Mouse (Mus musculus) ES-E14 (cell line): ENCODE data around the gene Olfr12. TPM values are rescaled to one million over a fixed set of nuclear protein-coding genes. Genes with fewer than 3 reads are reported as not detected.

Experiments
- DNase-seq: peaks from one replicate; pipeline ENCODE4 v3.0.0-alpha.2; 2013; ENCODE audit warnings: low read depth, low spot score
- H3K27ac ChIP-seq: 2 replicates; pipeline ENCODE4 v1.5.1; 2012; ENCODE audit warnings: low read depth, mild to moderate bottlenecking, low read length, moderate library complexity, mixed read lengths; ENCODE audit not compliant: poor library complexity, insufficient read depth, severe bottlenecking
- H3K36me3 ChIP-seq: 2 replicates; pipeline ENCODE4 v1.6.1; 2012; ENCODE audit warnings: mild to moderate bottlenecking, low read length, moderate library complexity, mixed read lengths; ENCODE audit not compliant: control insufficient read depth, poor library complexity, insufficient read depth, severe bottlenecking
- H3K4me1 ChIP-seq, 2 experiments: fragments of 150-350 bp in 1 of 2; sonication (generic) in 1 of 2; 2 replicates each; pipeline ENCODE4 v1.6.1; 2012; ENCODE audit warnings: low read length in 2 of 2, mild to moderate bottlenecking in 1 of 2, mixed read lengths in 1 of 2; ENCODE audit not compliant: control insufficient read depth in 2 of 2, insufficient read depth in 2 of 2, poor library complexity in 1 of 2
- H3K4me3 ChIP-seq, 2 experiments: fragments of 150-350 bp in 1 of 2; sonication (generic) in 1 of 2; 2 replicates each; pipeline ENCODE4 v1.5.1; 2012; ENCODE audit warnings: low read length in 2 of 2, low read depth in 1 of 2, mild to moderate bottlenecking in 1 of 2, mixed read lengths in 1 of 2; ENCODE audit not compliant: insufficient read depth in 1 of 2, poor library complexity in 1 of 2, severe bottlenecking in 1 of 2
- H3K9ac ChIP-seq: 2 replicates; pipeline ENCODE4 v1.6.1; 2012; ENCODE audit warnings: low read depth, mild to moderate bottlenecking, low read length, mixed read lengths; ENCODE audit not compliant: poor library complexity, insufficient read depth, severe bottlenecking
- H3K9me3 ChIP-seq: fragments of 150-350 bp; sonication (generic); 2 replicates; pipeline ENCODE4 v1.6.1; 2012; ENCODE audit warnings: low read depth, mild to moderate bottlenecking, low read length; ENCODE audit not compliant: control insufficient read depth, insufficient read depth
- CHD2 ChIP-seq: IDR thresholded peaks from 2 replicates; pipeline ENCODE4 v1.6.1; 2014; ENCODE audit warnings: mild to moderate bottlenecking, low read depth, low read length, inconsistent platforms
- HCFC1 ChIP-seq: IDR thresholded peaks from 2 replicates; pipeline ENCODE4 v1.6.1; 2012; ENCODE audit warnings: low read length, inconsistent platforms, borderline replicate concordance; ENCODE audit not compliant: insufficient read depth
- MAFK ChIP-seq: IDR thresholded peaks from 2 replicates; pipeline ENCODE4 v1.6.1; 2014; ENCODE audit warnings: mild to moderate bottlenecking, low read depth, low read length, inconsistent platforms; ENCODE audit not compliant: insufficient read depth
- ZC3H11A ChIP-seq: IDR thresholded peaks from 2 replicates; pipeline ENCODE4 v1.6.1; 2012; ENCODE audit warnings: low read depth, mild to moderate bottlenecking, inconsistent platforms, low read length, borderline replicate concordance
- ZNF384 ChIP-seq: IDR thresholded peaks from 2 replicates; pipeline ENCODE4 v1.6.1; 2012; ENCODE audit warnings: low read depth, low read length, inconsistent platforms
- in situ Hi-C, 2 experiments: fragments of 600-800 bp; cut with MboI; formaldehyde crosslinking; loops; one replicate each; pipeline ENCODE4 v1.15.1; 2025; ENCODE audit warnings: low sequenced_read_pairs in 2 of 2, inconsistent platforms in 1 of 2; ENCODE audit not compliant: unreplicated experiment in 2 of 2
- total RNA-seq: library from RNA; depleted of rRNA; stranded (reverse); fragments of 300-350 nt; gene quantifications from 2 replicates; pipeline ENCODE4 v1.2.3, GENCODE M21; 2012

The Olfr12 gene
- total RNA-seq, 1 experiment: 0.22 TPM

DNA sequence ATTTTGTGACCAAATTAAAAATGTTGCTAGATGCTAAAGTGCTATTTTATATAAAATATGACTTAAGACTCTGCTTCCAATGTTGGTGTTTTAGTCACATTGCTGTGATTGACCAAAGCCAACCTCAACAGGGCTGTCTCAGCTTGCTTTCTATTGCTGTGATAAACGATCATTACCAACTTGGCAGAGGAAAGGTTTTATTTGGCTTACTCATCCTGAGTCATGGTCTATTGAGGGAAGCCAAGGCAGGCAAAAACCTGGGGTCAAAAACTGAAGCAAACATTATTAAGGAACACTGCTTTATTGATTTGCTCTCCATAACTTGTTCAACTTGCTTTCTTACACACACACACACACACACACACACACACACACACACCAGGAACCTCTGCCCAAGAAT lies 1.5 kb upstream of the Olfr12 start:
- H3K4me1 ChIP-seq: no peaks in the 10 kb centered on the region
- H3K27ac ChIP-seq: no peak overlapping the region
- no peak overlapping the region for H3K9ac ChIP-seq
- no peak for DNase-seq
- TF ChIP-seq ZNF384: no peak
- no peak for TF ChIP-seq HCFC1
- TF ChIP-seq MAFK: no peak
- TF ChIP-seq ZC3H11A: no peak
- no peak for TF ChIP-seq CHD2
- in situ Hi-C loops: no loop called here
- no peaks in the 10 kb centered on the region for H3K9me3 ChIP-seq
- H3K36me3 ChIP-seq: no peaks in the 10 kb centered on the region
- no peak overlapping the region for H3K4me3 ChIP-seq

DNA sequence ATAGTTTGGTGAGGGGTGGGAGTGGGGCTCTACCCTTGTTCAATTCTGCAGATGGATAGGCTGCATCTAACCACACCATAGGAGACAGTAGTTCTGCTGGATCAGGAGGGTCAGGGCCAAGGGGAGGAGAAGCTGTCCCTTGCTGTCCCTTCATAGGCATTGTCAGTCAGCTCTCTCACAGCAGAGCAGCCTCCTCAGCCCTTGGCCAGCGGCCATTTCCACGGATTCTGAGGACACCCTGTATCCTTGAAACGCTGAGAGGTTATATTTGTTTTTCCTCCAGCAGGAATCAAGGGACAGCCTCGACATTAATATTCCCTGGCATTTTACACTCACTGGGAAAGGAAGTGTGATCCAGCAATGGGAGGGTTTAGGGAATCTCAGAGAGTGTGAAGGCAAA lies 772 bp downstream of the Olfr12 start:
- Histone ChIP-seq H3K4me1 (no peaks in the 10 kb centered on the region), H3K27ac (no peak overlapping the region), H3K9ac (no peak overlapping the region), H3K36me3 (no peaks in the 10 kb centered on the region), H3K4me3 (no peak overlapping the region), H3K9me3 (no peaks in the 10 kb centered on the region)
- no peak for TF ChIP-seq CHD2
- no peak for TF ChIP-seq HCFC1
- TF ChIP-seq ZC3H11A: no peak
- no peak for TF ChIP-seq MAFK
- no peak for TF ChIP-seq ZNF384
- in situ Hi-C loops: no loop called here
- no peak for DNase-seq

DNA sequence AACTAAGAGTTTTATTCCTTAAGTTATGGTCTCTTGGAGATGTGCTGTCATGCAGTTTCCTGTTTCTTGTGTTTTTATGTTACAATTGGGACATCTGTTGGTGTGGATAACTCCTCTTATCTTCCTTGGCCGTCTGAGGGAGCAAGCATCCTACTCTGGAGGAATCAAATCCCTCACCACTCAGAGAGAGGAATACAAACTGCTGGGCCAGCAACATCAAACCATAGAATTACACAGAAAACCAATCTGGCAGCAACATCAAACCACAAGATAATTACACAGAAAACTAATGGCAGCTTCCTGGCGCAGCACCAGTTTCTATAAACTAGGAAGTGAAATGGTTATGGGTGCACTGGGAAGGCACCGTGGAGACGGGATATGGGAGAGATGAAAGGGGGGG lies 10.6 kb downstream of the Olfr12 start:
- no peaks in the 10 kb centered on the region for H3K4me1 ChIP-seq
- H3K9ac ChIP-seq: no peak overlapping the region
- no peak for DNase-seq
- no peak overlapping the region for H3K27ac ChIP-seq
- TF ChIP-seq MAFK (no peak), ZNF384 (no peak), ZC3H11A (no peak), CHD2 (no peak), HCFC1 (no peak)
- no peak overlapping the region for H3K4me3 ChIP-seq
- H3K36me3 ChIP-seq: no peaks in the 10 kb centered on the region
- in situ Hi-C loops: no loop called here
- H3K9me3 ChIP-seq: no peaks in the 10 kb centered on the region

DNA sequence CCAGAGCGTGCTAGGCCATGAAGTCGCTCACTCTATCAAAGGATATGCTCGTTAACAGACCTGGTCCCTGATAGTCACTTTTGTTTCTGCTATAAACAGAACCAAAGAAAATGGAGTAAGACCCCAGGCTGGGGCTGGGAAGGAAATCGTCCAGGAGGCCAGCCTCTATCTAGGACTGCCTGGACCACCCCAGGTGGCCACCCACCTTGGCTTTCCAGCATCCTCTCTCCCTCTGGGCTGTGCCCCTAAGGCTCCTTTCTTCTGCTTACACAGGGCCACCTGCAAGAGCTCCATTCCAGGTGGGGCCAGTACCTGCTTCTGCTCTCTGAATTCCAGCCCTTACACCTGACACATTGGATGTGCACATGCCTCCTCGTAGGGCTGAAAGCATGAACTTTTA lies 14.6 kb downstream of the Olfr12 start:
- H3K4me3 ChIP-seq: no peak overlapping the region
- in situ Hi-C loops: no loop called here
- no peak for DNase-seq

DNA sequence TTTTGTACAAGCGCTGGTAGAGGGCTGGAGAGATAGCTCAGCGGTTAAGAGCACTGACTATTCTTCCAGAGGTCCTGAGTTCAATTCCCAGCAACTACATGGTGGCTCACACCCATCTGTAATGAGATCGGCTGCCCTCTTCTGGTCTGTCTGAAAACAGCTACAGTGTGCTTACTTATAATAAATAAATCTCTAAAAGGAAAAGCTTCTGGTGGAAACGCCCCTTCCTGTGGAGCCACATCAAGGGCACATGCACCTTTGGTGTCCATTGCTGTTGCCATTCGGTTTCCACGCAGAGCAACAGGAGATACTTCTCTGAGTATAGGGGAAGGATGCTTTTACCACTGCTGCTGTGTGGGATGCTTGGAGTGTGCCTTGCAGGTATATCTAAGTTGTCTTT lies 15.4 kb downstream of the Olfr12 start:
- Histone ChIP-seq H3K9me3 (no peaks in the 10 kb centered on the region), H3K4me3 (no peak overlapping the region), H3K36me3 (peaks cover 10% of the 10 kb centered on the region), H3K27ac (no peak overlapping the region), H3K4me1 (no peaks in the 10 kb centered on the region), H3K9ac (no peak overlapping the region)
- DNase-seq: no peak
- in situ Hi-C loops: no loop called here
- TF ChIP-seq ZC3H11A (no peak), MAFK (no peak), CHD2 (no peak), HCFC1 (no peak), ZNF384 (no peak)

More for the DNA sequence above, 14.6 kb downstream of the Olfr12 start:
- no peak overlapping the region for H3K9ac ChIP-seq
- no peaks in the 10 kb centered on the region for H3K4me1 ChIP-seq
- no peak overlapping the region for H3K27ac ChIP-seq
- TF ChIP-seq MAFK (no peak), CHD2 (no peak), HCFC1 (no peak), ZC3H11A (no peak), ZNF384 (no peak)
- peaks cover 7% of the 10 kb centered on the region for H3K36me3 ChIP-seq
- H3K9me3 ChIP-seq: no peaks in the 10 kb centered on the region
